Mouse (Mus musculus) c-Kit-positive CD71-positive TER-119-positive erythroid progenitor cells, embryonic 14.5 days (primary cell): Measurements from ENCODE around the gene Lix1l.
A peak's percentile ranks its signal among the peaks of the same experiment; 100 is the strongest.

ENCODE experiments used
- DNase-seq: peaks from one replicate; pipeline ENCODE4 v3.0.0-alpha.2; 2013; ENCODE audit warnings: low spot score

Gene Lix1l

GRCm38 (mm10) chr3:96600639-96601250, at the start of gene Lix1l:
Gene Lix1l, plus strand, starts transcription at chr3:96601149.
- peak; percentile 78 for DNase-seq

- peak; percentile 67 for DNase-seq
These were observed 49.7 kb upstream of the Lix1l start for GRCm38 (mm10) chr3:96551203-96551602.

GRCm38 (mm10) chr3:96551890-96552289, 49.1 kb upstream of the Lix1l start:
- no peak for DNase-seq

GRCm38 (mm10) chr3:96553601-96554000, 47.3 kb upstream of the Lix1l start:
- no peak for DNase-seq

- DNase-seq, result no peak
These were observed 46.7 kb upstream of the Lix1l start for GRCm38 (mm10) chr3:96554251-96554650.

- DNase-seq, result no peak
These were observed 45.8 kb upstream of the Lix1l start for GRCm38 (mm10) chr3:96555041-96555596.

GRCm38 (mm10) chr3:96555999-96556614, 44.8 kb upstream of the Lix1l start:
- no peak for DNase-seq

GRCm38 (mm10) chr3:96556651-96557635, 44.0 kb upstream of the Lix1l start:
- DNase-seq, result peak; percentile 47

GRCm38 (mm10) chr3:96557694-96558093, 43.3 kb upstream of the Lix1l start, which contains the start of gene Txnip:
Gene Txnip, plus strand, starts transcription at chr3:96557957.
- DNase-seq, result peak; percentile 99

GRCm38 (mm10) chr3:96558159-96558558, 42.8 kb upstream of the Lix1l start:
- no peak for DNase-seq

GRCm38 (mm10) chr3:96558668-96559196, 42.2 kb upstream of the Lix1l start:
- DNase-seq, result no peak

- no peak for DNase-seq
These were observed 41.5 kb upstream of the Lix1l start for GRCm38 (mm10) chr3:96559398-96559910.

GRCm38 (mm10) chr3:96559911-96560850, 40.8 kb upstream of the Lix1l start:
- DNase-seq, result no peak

GRCm38 (mm10) chr3:96560881-96561668, 39.9 kb upstream of the Lix1l start:
- no peak for DNase-seq

GRCm38 (mm10) chr3:96561946-96562681, 38.8 kb upstream of the Lix1l start:
- DNase-seq, result no peak

GRCm38 (mm10) chr3:96563267-96563666, 37.7 kb upstream of the Lix1l start:
- no peak for DNase-seq

GRCm38 (mm10) chr3:96563911-96564632, 36.9 kb upstream of the Lix1l start:
- no peak for DNase-seq

- no peak for DNase-seq
These were observed 36.3 kb upstream of the Lix1l start for GRCm38 (mm10) chr3:96564633-96565032.
